ENCODE assay signal across 24 mouse cellular contexts in the genomic region with DNA sequence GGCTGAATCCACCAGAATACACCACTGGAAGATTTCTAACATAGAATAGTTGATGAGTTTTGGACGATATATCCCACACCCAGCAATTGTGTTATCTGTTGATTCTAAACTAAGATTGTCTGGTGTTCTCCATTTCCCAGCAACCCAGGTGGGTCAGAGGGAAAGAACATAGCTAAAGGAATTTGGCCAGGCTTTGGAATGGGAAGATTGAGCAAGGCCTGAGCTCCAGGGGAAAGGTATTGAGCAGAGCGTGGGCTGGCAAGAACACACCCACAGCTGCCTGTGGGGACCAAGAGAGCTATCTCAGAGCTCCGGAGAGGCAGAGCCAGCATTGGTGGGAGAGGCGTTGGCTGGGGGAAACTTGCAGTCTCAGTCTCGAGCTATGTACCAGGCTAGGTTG.
DNase-seq lines count a peak whose midpoint lies in the region; ATAC-seq lines count a peak whose summit lies in the region.
"Had no signal": no experiment of that assay in that cellular context is flagged by ENCODE, and none has a peak within 500 bp of the region (broad histone marks: within the 10 kb centered on the region; RNA-seq: fewer than 3 reads in every experiment).

No protein-coding gene starts in this region.

- H3K4me1 ChIP-seq in liver, embryonic 16.5 days (ENCODE audit: control insufficient read depth, low read depth, low read length) = no peaks in the 10 kb centered on the region
- 0 out of 2 replicates have a peak, but pooled peaks cover 3% of the 10 kb centered on the region for H3K4me1 ChIP-seq in liver, embryonic 12.5 days
- H3K4me1 ChIP-seq: embryonic facial prominence, embryonic 12.5 days had no signal

- intact Hi-C loops in heart, postnatal 25 days (cut with DNase I) = no loop called here

- no peak overlapping the region for H3K27ac ChIP-seq in liver, embryonic 16.5 days (ENCODE audit: low read length)
- H3K27ac ChIP-seq in liver, embryonic 12.5 days = no peak overlapping the region
- H3K27ac ChIP-seq: embryonic facial prominence, embryonic 12.5 days; embryonic facial prominence, embryonic 15.5 days; forebrain, embryonic 12.5 days; forebrain, embryonic 15.5 days; heart, adult 2 months; heart, embryonic 15.5 days; hindbrain, embryonic 14.5 days; hindbrain, postnatal 0 days had no signal

- DNase-seq in heart, adult 11 months = peak; percentile 31
- no peak for DNase-seq in heart, postnatal 25 days (ENCODE audit: low spot score)
- peak; percentile 64 for DNase-seq in fat pad, adult 2 months (ENCODE audit: extremely low read depth, low read depth, low spot score)
- DNase-seq in cerebellum, postnatal 10 days = no peak
- DNase-seq: cerebellum, adult 18-20 months; cerebellum, adult 9-10 months; cerebellum, postnatal 25 days; gastrocnemius, postnatal 25 days; heart, adult 2 months; heart, postnatal 10 days; heart, postnatal 4 days had no signal

- no peak overlapping the region for H3K9ac ChIP-seq in liver, embryonic 16.5 days (ENCODE audit: low read depth, low read length)
- H3K9ac ChIP-seq in liver, embryonic 12.5 days = no peak overlapping the region
- H3K9ac ChIP-seq: embryonic facial prominence, embryonic 12.5 days; embryonic facial prominence, embryonic 15.5 days; forebrain, embryonic 12.5 days; forebrain, embryonic 15.5 days; heart, embryonic 15.5 days; hindbrain, embryonic 14.5 days had no signal

- H3K36me3 ChIP-seq in liver, embryonic 16.5 days (ENCODE audit: control insufficient read depth, insufficient read depth) = no peaks in the 10 kb centered on the region
- no peaks in the 10 kb centered on the region for H3K36me3 ChIP-seq in liver, embryonic 12.5 days
- H3K36me3 ChIP-seq: embryonic facial prominence, embryonic 12.5 days; embryonic facial prominence, embryonic 15.5 days; forebrain, embryonic 12.5 days; forebrain, embryonic 15.5 days; heart, embryonic 15.5 days had no signal

- 60% methylated on average over 5 of the region's 5 CpGs for WGBS in liver, embryonic 16.5 days (ENCODE audit: insufficient replicate concordance)
- WGBS in liver, embryonic 12.5 days (ENCODE audit: insufficient replicate concordance) = 61% methylated on average over 5 of the region's 5 CpGs

- no peaks in the 10 kb centered on the region for H3K9me3 ChIP-seq in liver, embryonic 16.5 days (replicated peaks; ENCODE audit: control insufficient read depth, low read length)
- H3K9me3 ChIP-seq in liver, embryonic 12.5 days (replicated peaks) = no peaks in the 10 kb centered on the region
- H3K9me3 ChIP-seq: embryonic facial prominence, embryonic 12.5 days; embryonic facial prominence, embryonic 15.5 days; forebrain, embryonic 12.5 days; forebrain, embryonic 15.5 days; heart, embryonic 15.5 days had no signal

- 0 out of 2 replicates have a peak, but pooled peaks have one; percentile 50 for ATAC-seq in liver, embryonic 16.5 days (ENCODE audit: low read depth)
- no peak for ATAC-seq in liver, embryonic 12.5 days
- ATAC-seq: CD4-positive, CD25-positive, alpha-beta regulatory T cell, adult 4 months; forebrain, embryonic 15.5 days; hindbrain, postnatal 0 days; inflammation-experienced regulatory T-cells, adult 6 months; intestine, embryonic 16.5 days had no signal

- H3K4me2 ChIP-seq in liver, embryonic 16.5 days (ENCODE audit: low read depth, low read length) = no peak overlapping the region
- H3K4me2 ChIP-seq in liver, embryonic 12.5 days = no peak overlapping the region
- H3K4me2 ChIP-seq: embryonic facial prominence, embryonic 12.5 days; embryonic facial prominence, embryonic 15.5 days; forebrain, embryonic 12.5 days; forebrain, embryonic 15.5 days; heart, embryonic 11.5 days; heart, embryonic 15.5 days; hindbrain, embryonic 14.5 days had no signal

- no peaks in the 10 kb centered on the region for H3K27me3 ChIP-seq in liver, embryonic 16.5 days (ENCODE audit: control insufficient read depth, insufficient read depth, low read depth, low read length)
- peaks cover 14% of the 10 kb centered on the region for H3K27me3 ChIP-seq in liver, embryonic 12.5 days (replicated peaks)
- H3K27me3 ChIP-seq: embryonic facial prominence, embryonic 15.5 days; forebrain, embryonic 15.5 days; heart, embryonic 15.5 days had no signal

- no peak overlapping the region for H3K4me3 ChIP-seq in liver, embryonic 16.5 days (ENCODE audit: low read depth, low read length)
- H3K4me3 ChIP-seq in liver, embryonic 12.5 days = no peak overlapping the region
- H3K4me3 ChIP-seq: embryonic facial prominence, embryonic 12.5 days; embryonic facial prominence, embryonic 15.5 days; forebrain, embryonic 12.5 days; forebrain, embryonic 15.5 days; heart, adult 2 months; heart, embryonic 15.5 days had no signal

Comparison
In these comparisons a context has a peak if more than half of its experiments do, and no peak if none do; other contexts are left out.
1. DNase-seq: peak in heart, adult 11 months (single experiment) and fat pad, adult 2 months (single experiment); none in heart, postnatal 25 days (single experiment) and cerebellum, postnatal 10 days (0 of 2).